Mouse (Mus musculus): ENCODE measurements at regions not wholly inside any gene's neighbourhood (a gene's known extent, or its start where the extent isn't known, plus 50 kb on each side); places are given as distances from the start of the nearest gene placed in this dataset.

DNA sequence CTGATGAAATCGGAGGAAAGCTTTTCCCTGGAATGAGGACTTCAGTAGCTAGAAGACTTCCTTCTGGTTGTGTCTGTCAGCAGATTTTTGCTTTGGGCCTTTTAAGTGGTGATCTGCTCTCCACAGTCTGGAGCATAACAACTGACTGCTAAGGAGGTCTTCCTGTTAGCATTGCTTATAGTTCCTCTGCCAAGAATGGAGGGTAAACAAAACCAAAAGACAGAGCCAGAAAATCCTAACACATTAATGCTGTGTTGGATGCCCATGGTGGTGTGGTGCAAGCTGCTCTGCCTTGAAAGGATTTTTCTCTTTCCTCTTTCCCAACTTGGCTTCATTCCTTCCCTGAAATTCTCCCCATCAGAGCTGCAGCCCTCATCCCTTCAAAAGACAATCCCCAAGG is 901.0 kb downstream of the Dnah5 start:
- H3K4me2 ChIP-seq (ENCODE audit: low read depth, low read length), result no peak overlapping the region
- TF ChIP-seq CTCF (IDR thresholded peaks at IDR 0.05; ENCODE audit: low read depth), result no peak
- H3K36me3 ChIP-seq (ENCODE audit: insufficient read depth, low read length), result no peaks in the 10 kb centered on the region
- no peak overlapping the region for H3K27ac ChIP-seq
- H3K9ac ChIP-seq (replicated peaks; ENCODE audit: low read length), result no peak overlapping the region
- no peaks in the 10 kb centered on the region for H3K27me3 ChIP-seq (ENCODE audit: insufficient read depth, low read length)
- no peaks in the 10 kb centered on the region for H3K9me3 ChIP-seq (ENCODE audit: low read length)
- H3K4me1 ChIP-seq (ENCODE audit: insufficient read depth, low read length), result no peaks in the 10 kb centered on the region
- DNase-seq (ENCODE audit: low spot score), result peak; percentile 10
- H3K4me3 ChIP-seq (ENCODE audit: low read length), result no peak overlapping the region
- ATAC-seq, result peak; percentile 55; the same call in 1 of the 2 replicates
- WGBS, result 60% methylated on average over 1 of the region's 1 CpGs

DNA sequence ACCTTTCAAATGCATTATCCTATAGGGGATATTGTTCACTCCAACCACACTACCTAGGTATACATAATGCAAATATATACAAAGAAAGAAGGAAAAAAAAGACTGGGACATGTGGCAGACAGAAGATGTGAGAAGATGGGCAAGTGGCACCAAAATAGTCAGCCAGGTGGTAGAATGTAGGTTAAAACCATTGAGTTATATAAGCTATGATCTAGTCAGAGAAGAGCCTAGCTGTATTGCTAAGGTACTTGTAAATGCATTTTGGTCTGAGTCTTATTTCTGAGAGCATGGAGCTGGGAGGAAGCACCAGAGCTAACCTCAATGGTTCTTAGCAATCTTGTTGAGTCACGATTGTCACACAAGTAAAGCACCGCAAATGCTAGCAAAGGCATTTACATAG is 943.1 kb downstream of the Dnah5 start:
- no peaks in the 10 kb centered on the region for H3K27me3 ChIP-seq (ENCODE audit: insufficient read depth, low read length)
- no peak overlapping the region for H3K4me2 ChIP-seq (ENCODE audit: low read depth, low read length)
- H3K27ac ChIP-seq, result no peak overlapping the region
- DNase-seq (ENCODE audit: low spot score) (no peak), ATAC-seq (no peak)
- H3K9me3 ChIP-seq (ENCODE audit: low read length), result no peaks in the 10 kb centered on the region
- H3K36me3 ChIP-seq (ENCODE audit: insufficient read depth, low read length), result no peaks in the 10 kb centered on the region
- no peaks in the 10 kb centered on the region for H3K4me1 ChIP-seq (ENCODE audit: insufficient read depth, low read length)
- TF ChIP-seq CTCF (IDR thresholded peaks at IDR 0.05; ENCODE audit: low read depth), result no peak
- H3K9ac ChIP-seq (replicated peaks; ENCODE audit: low read length), result no peak overlapping the region
- H3K4me3 ChIP-seq (ENCODE audit: low read length), result no peak overlapping the region
- 90% methylated on average over 2 of the region's 2 CpGs for WGBS

All from hindbrain, postnatal 0 days (tissue).